Mouse (Mus musculus) c-Kit-positive CD71-positive TER-119-positive erythroid progenitor cells, embryonic 14.5 days (primary cell): ENCODE data around the gene Try5.
"Not testable (repeated sequence)": the region's sequence is repeated elsewhere in the genome, so short reads cannot be mapped to it uniquely, and the experiment has no call there.

Source experiments
- DNase-seq: peaks from one replicate; pipeline ENCODE4 v3.0.0-alpha.2; 2013; ENCODE audit warnings: low spot score

Gene Try5

GRCm38 (mm10) chr6:41316741-41317140 is at the start of gene Try5:
TSS of gene Try5 (minus strand) at chr6:41316841.
- not testable (repeated sequence) for DNase-seq

- DNase-seq, result no peak
Observed at GRCm38 (mm10) chr6:41353932-41354331, 37.3 kb upstream of the Try5 start, which contains the start of gene Try10. TSS of gene Try10 (plus strand) at chr6:41354105.

- DNase-seq, result no peak
Observed at GRCm38 (mm10) chr6:41301969-41302368, 14.7 kb downstream of the Try5 start, which contains the start of gene Try4. TSS of gene Try4 (plus strand) at chr6:41302269.

GRCm38 (mm10) chr6:41298255-41298654 is 18.4 kb downstream of the Try5 start:
- DNase-seq, result no peak

GRCm38 (mm10) chr6:41266140-41266539 is 50.5 kb downstream of the Try5 start:
- no peak for DNase-seq

GRCm38 (mm10) chr6:41262796-41263195 is 53.8 kb downstream of the Try5 start:
- no peak for DNase-seq
